8 mouse cellular contexts compared by ENCODE assay signal in genomic region chr5:77217211-77217610, GRCm38 (mm10). TPM values are rescaled to one million over a fixed set of nuclear protein-coding genes. Genes with fewer than 3 reads are reported as not detected.
A peak's percentile ranks its signal among the peaks of the same experiment; 100 is the strongest.
DNase-seq lines count a peak whose midpoint lies in the region; ATAC-seq lines count a peak whose summit lies in the region.

No protein-coding gene starts in this region.

- H3K27me3 ChIP-seq in hindbrain, embryonic 11.5 days (ENCODE audit: control insufficient read depth, insufficient read depth, low read length) = no peaks in the 10 kb centered on the region
- H3K27me3 ChIP-seq in lung, embryonic 16.5 days (ENCODE audit: control insufficient read depth, insufficient read depth, low read depth, low read length) = no peaks in the 10 kb centered on the region

- 12% methylated on average over 9 of the region's 9 CpGs for WGBS in hindbrain, embryonic 11.5 days
- 9% methylated on average over 9 of the region's 9 CpGs for WGBS in lung, embryonic 16.5 days

- no peak overlapping the region for H3K27ac ChIP-seq in hindbrain, embryonic 11.5 days (ENCODE audit: low read depth, low read length)
- H3K27ac ChIP-seq in lung, embryonic 16.5 days (ENCODE audit: low read length) = no peak overlapping the region

- H3K9me3 ChIP-seq in hindbrain, embryonic 11.5 days (ENCODE audit: control insufficient read depth, low read length) = no peaks in the 10 kb centered on the region
- no peaks in the 10 kb centered on the region; the same call in 1 of the 2 replicates for H3K9me3 ChIP-seq in lung, embryonic 16.5 days (ENCODE audit: control insufficient read depth, low read length)

- DNase-seq in T-cell, adult 2 months (ENCODE audit: low spot score) = peak; percentile 68
- DNase-seq in cerebellum, adult 9-11 months = peak; percentile 15
- DNase-seq in hindbrain, embryonic 11.5 days (ENCODE audit: low spot score) = peak; percentile 90
- peak; percentile 69 for DNase-seq in layer of hippocampus, adult 9-11 months
- DNase-seq in retina, postnatal 1 day = peak; percentile 86
- DNase-seq in thymus, postnatal 4 days = peak; percentile 87

- H3K36me3 ChIP-seq in hindbrain, embryonic 11.5 days (ENCODE audit: control insufficient read depth, insufficient read depth, low read length) = no peaks in the 10 kb centered on the region
- no peaks in the 10 kb centered on the region for H3K36me3 ChIP-seq in lung, embryonic 16.5 days (ENCODE audit: control insufficient read depth, insufficient read depth, low read length)

- no peak overlapping the region for H3K4me3 ChIP-seq in hindbrain, embryonic 11.5 days (ENCODE audit: low read depth, low read length)
- H3K4me3 ChIP-seq in lung, embryonic 16.5 days (ENCODE audit: low read length) = peak overlapping the region; percentile 43

- ATAC-seq in frontal cortex, adult (ENCODE audit: low TSS enrichment) = peak; percentile 90
- no peak for ATAC-seq in hindbrain, embryonic 11.5 days (ENCODE audit: low FRiP score)
- peak; percentile 68; the same call in 1 of the 2 replicates for ATAC-seq in lung, embryonic 16.5 days (ENCODE audit: low read depth)

- no peaks in the 10 kb centered on the region for H3K4me1 ChIP-seq in hindbrain, embryonic 11.5 days (replicated peaks; ENCODE audit: control insufficient read depth, insufficient read depth, low read length)
- peaks cover 4% of the 10 kb centered on the region; the same call in 1 of the 2 replicates for H3K4me1 ChIP-seq in lung, embryonic 16.5 days (replicated peaks; ENCODE audit: control insufficient read depth, insufficient read depth, low read length)

- H3K4me2 ChIP-seq in hindbrain, embryonic 11.5 days (replicated peaks; ENCODE audit: low read depth, low read length) = no peak overlapping the region
- peak overlapping the region; percentile 45; the same call in 1 of the 2 replicates for H3K4me2 ChIP-seq in lung, embryonic 16.5 days (ENCODE audit: low read depth, low read length)

- no peak overlapping the region for H3K9ac ChIP-seq in hindbrain, embryonic 11.5 days (ENCODE audit: low read depth, low read length)
- H3K9ac ChIP-seq in lung, embryonic 16.5 days (ENCODE audit: low read length) = no peak overlapping the region

RNA-seq across cellular contexts. Expression of gene Spink2, which starts 5.9 kb away (rescaled TPM):
- 0.77 and 2.5 TPM in 2 replicates for polyA plus RNA-seq in hindbrain, embryonic 11.5 days (2014; fragmentation: Nextera tagmentation; extraction: Ambion mirVana)
- polyA plus RNA-seq in lung, embryonic 16.5 days (2015; fragmentation: Nextera tagmentation; extraction: Ambion mirVana) = 2.7 and 3.8 TPM in 2 replicates

RNA-seq across cellular contexts. Expression of gene Rest, which starts 48.1 kb away (rescaled TPM):
- 23.8 and 24.5 TPM in 2 replicates for polyA plus RNA-seq in hindbrain, embryonic 11.5 days (2014; fragmentation: Nextera tagmentation; extraction: Ambion mirVana)
- polyA plus RNA-seq in lung, embryonic 16.5 days (2015; fragmentation: Nextera tagmentation; extraction: Ambion mirVana) = 29.0 and 30.0 TPM in 2 replicates

Comparison
In these comparisons a context has a peak if more than half of its experiments do, and no peak if none do; other contexts are left out.
1. DNase-seq: peak in every context shown above with its lines; median percentile 90 in hindbrain, embryonic 11.5 days; 87 in thymus, postnatal 4 days; 86 in retina, postnatal 1 day; 69 in layer of hippocampus, adult 9-11 months; 68 in T-cell, adult 2 months; 15 in cerebellum, adult 9-11 months.